Mouse (Mus musculus) duodenum, adult 2 months (tissue): ENCODE data around the gene Tceal9. TPM values are rescaled to one million over a fixed set of nuclear protein-coding genes. Genes with fewer than 3 reads are reported as not detected.

Experiments used
- polyA plus RNA-seq: library from polyadenylated mRNA; depleted of rRNA; stranded (reverse); fragments of >200 nt; gene quantifications from 2 replicates; pipeline ENCODE4 v1.2.3, GENCODE M21; 2012; ENCODE audit warnings: low replicate concordance; rRNA removed

Tceal9 gene
- 0.58 and 1.5 TPM in 2 replicates for polyA plus RNA-seq

GRCm38 (mm10) chrX:136244574-136245229, at the start of gene Tceal9:
TSS of gene Tceal9 (plus strand) at chrX:136245079.

DNA sequence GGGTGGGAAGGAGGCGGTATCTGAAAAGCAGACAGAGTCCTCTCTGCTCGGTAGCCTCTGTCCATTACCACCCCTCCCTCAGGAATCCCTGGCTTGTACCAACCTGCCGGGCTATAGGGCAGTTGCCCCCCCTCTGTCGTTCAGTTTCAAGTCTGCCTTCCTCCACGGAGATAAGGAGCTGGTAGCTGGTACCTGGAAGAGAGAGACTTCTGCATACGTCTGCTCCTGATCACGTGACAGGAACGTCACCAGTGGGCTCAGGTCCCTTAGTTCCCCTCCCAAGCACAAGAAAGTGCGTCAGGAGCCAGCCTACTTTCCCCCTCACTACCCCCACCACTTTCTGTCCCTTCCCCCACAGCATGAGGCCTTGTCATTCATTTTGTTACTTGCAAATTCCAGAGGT, 41.2 kb upstream of the Tceal9 start, which contains the start of gene Tceal5:
Gene Tceal5 (minus strand): TSS at position 213 of the 403 bp plus-strand sequence.

GRCm38 (mm10) chrX:136214729-136215677, 29.9 kb upstream of the Tceal9 start, which contains the start of the genes Tceal7 and Bex1:
TSS of gene Tceal7 (plus strand) at chrX:136214779.
TSS of gene Bex1 (minus strand) at chrX:136215513.

GRCm38 (mm10) chrX:136269743-136270392, 25.0 kb downstream of the Tceal9 start, which contains the start of gene Bex3:
TSS of gene Bex3 (plus strand) at chrX:136270253.

Other genes starting within 250 kb of the Tceal9 start
- 0.31 and 0.57 TPM in 2 replicates for gene Arxes1, start 211.7 kb upstream of the Tceal9 start, polyA plus RNA-seq
- gene Bex2, start 176.8 kb upstream of the Tceal9 start, polyA plus RNA-seq = 0.82 and 1.0 TPM in 2 replicates
- gene Nxf3, start 159.8 kb upstream of the Tceal9 start, polyA plus RNA-seq = not detected in 2 replicates
- gene Bex4, start 106.1 kb upstream of the Tceal9 start, polyA plus RNA-seq = not detected in 2 replicates
- gene Tceal8, start 72.7 kb upstream of the Tceal9 start, polyA plus RNA-seq = 0.09 TPM in 1 of 2 replicates, not detected in the other
- gene Tceal5, start 41.2 kb upstream of the Tceal9 start, polyA plus RNA-seq = 0.13 TPM in 1 of 2 replicates, not detected in the other
- not detected in 2 replicates for gene Tceal7, start 30.3 kb upstream of the Tceal9 start, polyA plus RNA-seq
- 0.33 and 0.49 TPM in 2 replicates for gene Bex1, start 29.6 kb upstream of the Tceal9 start, polyA plus RNA-seq
- gene Bex3, start 25.2 kb downstream of the Tceal9 start, polyA plus RNA-seq = 6.1 and 6.4 TPM in 2 replicates